Mouse (Mus musculus) forelimb bud, embryonic 11.5 days (tissue): ENCODE data around the gene Myom3.

ENCODE experiments used
- DNase-seq: peaks from one replicate; pipeline ENCODE4 v3.0.0-alpha.2; 2012; ENCODE audit warnings: low read depth, low spot score

Myom3 gene

DNA sequence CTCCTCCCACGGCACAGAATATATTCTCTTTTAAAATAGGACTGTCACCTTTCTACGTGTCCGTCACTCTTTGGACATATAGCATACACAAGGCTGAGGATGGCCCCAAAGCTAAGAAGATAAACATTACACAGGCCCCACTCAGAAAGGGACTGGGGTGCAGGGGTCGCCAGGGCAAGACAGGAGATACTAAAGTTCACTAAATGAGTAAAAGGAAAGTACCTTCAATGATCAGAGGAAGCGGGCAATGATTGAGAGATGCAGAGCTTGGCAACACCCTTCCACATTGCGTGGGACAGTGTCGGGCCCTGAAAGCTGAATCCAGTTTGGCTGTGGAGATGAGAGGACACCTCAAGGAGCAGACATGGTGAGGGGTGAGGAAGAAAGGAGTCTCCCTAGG, 55.4 kb downstream of the Myom3 start:
- DNase-seq, result no peak

DNA sequence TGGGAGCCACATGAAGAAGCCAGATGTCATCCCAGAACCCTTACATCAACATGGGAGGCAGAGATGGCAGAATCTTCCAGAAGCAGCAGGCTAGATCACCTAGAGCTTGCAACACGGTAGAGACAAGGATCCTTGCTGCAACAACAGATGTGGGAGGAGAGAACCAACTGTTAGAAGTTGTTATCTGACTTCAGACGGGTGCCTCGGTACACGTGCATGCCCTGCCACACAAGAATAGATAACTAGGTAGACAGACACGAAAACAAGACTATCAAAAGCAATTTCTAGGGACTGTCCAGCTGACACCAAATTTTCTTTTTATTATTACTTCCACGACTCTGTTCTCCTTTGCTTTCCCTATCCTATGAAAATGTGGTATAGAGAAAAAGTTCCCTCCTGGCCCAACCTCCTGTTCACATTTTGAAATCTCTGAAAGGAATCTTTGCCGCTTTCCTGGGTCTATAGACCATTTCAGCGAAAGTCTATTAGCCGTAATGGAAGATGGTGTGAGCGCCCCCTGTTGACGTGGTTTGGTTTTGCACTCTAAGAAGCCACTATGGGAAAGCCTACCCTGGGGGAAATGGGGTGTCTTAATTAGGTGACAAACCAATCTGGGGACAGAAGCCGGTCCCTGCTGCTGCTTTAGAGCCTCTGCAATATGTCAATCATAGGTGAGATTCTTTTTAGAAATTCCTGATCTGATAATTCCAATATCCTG, 57.5 kb downstream of the Myom3 start:
- DNase-seq, result peak; percentile 38

DNA sequence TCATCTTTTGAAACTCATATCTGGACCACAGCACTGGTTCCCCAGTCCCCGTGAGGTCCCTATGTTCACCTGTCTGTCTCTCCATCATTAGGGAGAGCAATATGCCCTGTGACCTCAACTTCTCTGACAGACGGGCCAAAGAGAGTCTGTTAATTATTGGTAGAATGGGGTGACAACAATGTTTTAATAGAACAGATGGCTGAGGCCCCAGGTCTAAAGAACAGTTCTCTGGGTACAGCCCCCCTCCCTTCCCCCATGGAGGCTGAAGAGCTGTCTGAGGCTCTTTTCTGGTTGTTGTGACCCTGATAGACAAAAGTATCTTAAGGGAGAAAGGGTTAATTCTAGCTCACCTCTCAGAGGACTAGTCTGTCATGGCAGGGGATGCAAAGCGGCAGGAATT, 58.9 kb downstream of the Myom3 start:
- no peak for DNase-seq

DNA sequence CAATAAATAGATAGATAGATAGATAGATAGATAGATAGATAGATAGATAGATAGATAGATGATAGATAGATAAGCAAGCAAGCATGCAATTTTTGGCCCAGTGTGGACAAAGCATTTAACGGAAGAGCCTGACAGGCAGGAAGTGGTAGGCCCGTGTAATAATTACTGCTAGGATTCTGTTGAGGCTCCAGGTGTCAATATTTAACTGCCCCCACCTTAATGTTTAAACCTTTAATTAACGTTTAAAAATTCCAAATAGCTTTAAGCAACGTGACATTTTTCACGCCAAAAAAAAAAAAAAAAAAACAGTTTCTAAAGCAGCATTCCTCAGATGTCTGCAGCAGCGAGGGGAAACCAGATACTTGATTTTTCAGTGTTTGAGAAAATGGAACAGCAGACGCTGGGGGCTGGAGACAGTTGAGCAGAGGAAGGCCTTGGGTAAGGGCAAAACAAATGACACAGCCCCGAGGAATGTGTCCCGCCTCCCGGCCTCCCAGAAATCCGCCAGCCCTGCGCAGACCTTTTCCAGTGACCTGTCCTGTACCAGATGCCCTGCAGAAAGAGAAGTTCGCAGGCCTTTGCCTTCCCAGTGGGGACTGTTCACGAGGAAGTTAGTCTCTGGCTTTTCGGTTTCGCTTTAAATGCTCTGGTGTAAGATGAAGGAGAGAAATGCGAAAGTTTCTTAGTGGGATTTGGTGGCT, 60.5 kb downstream of the Myom3 start:
- DNase-seq, result peak; percentile 21

DNA sequence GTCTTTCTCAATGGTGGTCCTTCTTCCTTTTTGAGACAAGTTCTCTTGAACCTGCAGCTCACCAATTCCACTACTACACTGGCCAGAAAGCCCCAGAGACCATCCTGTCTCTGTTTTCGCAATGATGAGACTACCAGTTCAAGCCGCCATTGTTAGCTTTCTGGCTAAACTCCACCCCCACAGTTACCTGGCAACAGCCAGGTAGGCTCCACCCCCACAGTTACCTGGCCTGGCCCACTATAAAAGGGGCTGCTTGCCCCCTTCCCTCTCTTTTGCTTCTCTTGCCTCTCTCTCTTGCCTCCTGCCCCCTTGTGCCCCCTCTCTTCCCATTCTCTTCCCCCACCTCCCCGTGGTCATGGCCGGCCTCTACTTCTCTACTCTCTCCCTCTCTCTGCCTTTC, 62.3 kb downstream of the Myom3 start:
- no peak for DNase-seq

DNA sequence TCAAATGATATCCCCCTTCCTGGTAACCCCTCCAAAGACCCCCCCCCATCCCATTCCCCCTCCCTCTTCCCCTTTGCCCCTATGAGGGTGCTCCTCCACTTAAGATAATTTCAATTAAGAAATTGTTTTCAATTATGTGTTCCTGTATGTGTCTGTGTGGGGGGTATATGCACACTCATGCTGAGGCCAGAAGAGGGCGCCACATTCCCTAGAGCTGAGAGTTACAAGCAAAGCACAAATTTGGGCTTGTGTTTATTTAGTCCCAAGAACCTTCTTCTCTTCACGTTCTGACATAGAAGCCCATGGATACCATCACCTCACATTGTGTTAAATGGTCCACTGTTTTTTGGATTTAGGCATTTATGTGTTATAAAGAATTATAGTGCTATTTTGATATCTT, 63.8 kb downstream of the Myom3 start:
- no peak for DNase-seq

DNA sequence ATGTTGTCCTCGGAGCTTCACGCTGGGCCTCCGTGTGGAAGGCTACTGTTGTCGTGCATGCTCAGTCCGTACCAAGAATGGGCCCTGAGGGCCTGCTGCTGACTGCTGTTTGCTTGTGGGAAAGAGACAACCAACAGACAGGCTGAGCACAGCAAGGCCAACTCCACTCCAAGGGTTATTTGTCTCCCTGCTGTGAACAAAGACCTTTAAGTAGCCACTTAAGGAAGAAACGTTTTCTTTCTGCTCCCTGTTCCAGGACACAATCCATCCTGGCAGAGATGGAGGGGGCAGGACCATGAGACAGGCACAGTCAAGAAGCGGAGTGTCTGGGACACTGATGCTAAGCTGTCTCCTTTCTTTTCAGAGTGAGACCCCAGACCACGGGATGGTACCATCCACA, 64.7 kb downstream of the Myom3 start:
- no peak for DNase-seq

DNA sequence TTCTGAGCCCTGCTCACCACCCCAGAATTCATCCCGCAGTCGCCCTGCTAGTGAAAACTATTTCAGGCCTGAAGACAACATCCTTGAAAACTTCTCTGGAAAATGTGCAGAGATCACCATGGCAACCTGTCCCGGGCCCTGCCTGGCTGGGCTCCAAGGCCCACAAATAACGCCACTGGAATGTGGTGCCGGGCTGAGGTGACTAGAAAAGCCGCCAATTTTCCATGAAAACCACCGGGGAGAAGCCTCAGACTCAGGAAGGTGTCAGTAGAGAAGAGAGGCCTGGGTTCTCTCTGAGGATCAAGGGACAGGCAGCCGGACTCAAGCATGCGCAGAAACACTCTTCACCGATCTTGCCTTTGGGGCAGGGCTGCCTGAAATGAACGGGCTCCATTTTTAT, 69.0 kb downstream of the Myom3 start:
- peak; percentile 72 for DNase-seq

DNA sequence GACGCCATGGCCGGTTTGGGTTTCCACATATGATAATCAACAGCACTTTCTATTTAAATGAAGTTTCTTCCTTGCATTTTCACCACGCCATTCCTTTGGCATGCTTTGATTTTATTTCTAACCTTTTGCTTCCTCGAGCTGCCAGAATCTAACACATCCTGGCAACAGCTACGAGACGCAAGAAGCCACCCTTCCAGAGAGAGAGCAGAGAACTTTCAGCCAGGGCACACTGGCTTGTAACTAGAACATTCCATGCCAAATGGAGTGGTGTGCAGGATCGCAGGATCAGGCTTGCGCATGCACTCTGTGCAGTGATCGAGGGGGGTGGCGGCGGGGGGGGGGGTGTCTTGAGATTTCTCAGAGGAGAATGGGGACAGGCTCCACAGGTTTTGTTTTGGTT, 72.6 kb downstream of the Myom3 start:
- DNase-seq, result no peak

DNA sequence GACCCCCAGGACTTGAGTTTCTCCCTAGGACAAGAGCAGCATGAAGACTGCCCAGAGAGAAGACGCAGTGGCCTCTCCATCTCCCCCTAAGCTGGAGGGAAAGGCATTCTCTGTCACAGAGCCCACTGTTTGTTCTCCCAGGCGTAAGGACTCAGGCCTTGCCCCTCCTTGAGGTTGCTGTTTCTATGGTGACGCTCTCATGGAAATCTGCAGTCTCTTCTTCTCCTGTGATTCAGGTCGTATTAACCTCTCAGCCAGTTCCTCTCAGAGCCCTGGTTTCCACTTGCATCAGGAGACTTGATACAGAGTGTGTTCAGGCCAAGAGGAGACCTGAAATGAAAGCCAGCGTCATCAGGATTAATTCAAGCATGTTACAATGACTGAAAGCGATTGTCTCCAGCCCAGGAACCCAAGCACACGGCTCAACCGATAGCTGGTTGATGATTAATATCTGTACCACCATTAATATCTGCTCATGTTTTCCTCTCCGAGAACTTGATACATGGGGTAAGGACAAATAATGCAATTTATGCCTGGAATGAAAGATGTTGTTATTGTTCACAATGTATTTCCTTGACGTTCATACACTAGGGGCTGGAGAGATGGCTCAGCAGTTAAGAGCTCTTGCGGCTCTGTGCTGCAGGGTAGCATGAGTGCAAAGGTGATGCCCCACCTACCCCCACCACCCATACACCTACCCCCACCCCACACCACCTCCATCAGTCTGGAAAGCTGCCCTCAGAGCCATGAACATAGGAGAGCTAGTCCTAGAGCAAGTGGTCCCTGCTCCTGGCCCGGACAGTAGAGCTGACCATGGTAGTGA, 74.0 kb downstream of the Myom3 start:
- DNase-seq, result no peak

DNA sequence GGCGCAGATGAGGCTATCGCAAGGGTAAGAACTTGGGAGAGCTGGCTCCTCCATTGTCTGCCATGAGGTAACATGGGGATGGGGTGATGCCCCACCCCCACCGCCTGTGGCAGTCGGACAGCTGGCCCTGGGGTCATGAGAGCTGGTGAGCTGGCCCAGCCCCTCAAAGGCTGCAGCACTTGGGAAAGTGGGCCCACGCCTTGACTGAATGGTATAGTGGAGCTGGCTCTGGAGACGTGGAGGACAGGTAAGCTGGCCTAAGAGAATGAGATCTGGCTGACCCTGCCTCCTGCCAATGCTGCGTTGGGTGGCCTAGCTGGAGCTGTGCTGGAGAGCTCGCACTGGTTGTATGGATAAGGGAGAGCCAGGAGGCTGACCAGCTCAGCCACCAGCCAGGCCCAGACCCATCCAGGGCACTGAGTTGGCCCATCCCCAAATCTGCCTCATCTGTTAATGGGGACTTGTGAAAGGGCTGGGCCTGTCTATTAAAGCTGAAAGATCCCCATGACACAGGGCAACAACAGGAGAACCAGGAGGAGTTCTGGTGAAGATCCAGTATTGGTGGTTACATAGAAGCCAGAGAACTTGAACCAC, 74.7 kb downstream of the Myom3 start:
- no peak for DNase-seq

DNA sequence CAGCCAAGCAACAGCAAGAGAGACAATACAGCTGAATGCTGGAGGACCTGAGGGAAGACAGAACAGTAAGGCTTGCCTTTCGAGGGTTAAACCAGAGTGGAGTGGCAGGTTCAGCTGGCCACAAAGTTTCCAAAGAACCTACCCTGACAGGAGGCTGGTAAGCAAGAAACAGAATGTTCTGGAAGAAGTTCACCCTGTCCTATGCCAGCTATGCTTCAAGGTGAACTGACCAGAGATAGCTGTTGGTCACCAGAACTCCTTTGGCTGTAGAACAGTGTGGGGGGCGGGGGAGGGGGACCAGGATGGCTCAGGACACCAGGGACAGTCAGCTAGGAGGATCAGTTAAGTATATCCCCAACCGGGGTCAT, 79.4 kb downstream of the Myom3 start:
- DNase-seq, result no peak

DNA sequence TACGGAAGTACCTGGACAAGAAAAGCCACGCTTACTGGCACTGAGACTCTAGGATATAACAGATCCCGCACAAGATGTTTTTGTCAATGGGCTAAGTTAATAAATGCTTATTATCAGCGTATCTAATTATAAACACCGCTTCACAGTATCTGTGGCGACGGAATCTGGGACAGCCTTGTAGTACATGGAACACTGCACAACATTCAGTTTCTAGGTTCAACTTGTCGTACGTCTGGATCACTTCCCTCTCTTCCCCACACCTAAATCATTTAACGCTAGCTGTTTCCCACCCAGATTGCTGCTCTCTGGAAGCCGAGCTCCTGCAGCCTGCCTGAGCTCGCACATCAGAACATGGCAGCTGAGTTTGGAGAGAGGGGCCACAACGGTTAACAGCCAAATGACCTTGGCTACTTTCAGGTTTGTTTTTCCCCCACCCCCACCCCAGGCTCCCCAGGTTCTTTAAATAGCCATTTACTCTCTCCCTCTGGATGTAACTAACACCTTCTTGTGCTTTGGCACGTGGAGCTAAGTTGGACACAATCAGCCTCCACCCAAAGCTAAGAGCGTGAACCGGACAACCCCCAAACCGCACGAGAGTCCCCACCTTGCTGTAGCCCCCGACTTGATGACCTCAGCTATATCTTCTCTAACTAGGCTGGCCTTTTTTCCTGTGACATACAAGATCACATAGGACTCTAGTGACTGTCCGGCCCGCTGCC, 79.9 kb downstream of the Myom3 start:
- no peak for DNase-seq

DNA sequence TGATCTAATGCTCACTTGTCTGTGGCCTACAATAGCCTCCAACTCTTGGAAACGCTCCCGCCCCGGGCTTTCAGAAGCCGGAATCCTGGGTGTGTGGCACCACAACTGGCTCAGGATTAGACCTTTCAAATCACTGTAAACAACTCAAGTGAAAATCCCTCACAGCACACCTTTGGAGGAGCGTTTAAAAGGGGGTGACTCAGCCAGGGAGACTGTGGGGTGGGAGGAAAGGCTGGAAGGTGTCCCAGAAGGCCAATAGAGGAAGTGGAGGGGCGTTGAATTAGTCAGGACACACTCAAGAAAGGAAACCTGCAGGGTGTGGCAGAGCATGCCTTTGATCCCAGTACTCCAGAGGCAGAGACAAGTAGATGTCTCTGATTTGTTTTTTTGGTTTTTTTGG, 84.9 kb downstream of the Myom3 start:
- no peak for DNase-seq

DNA sequence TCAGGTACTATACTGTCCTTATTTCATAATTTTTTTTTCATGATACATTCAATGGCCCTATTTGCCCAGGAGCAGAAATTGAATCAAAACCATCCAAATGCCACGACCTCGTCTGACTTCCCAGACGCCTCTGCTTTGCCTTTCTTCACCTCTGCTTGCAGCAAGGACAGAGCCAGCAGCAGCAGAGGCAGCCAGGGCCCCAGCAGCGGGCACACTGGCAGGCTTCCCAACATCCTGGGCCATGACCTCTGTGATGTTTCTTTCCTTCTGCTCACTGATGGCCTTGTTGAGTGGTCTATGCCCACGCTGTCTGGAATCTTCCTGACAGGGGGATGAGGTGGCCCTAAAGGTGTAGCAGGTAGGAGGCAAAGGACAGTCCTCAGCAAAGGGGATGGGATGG, 88.1 kb downstream of the Myom3 start:
- no peak for DNase-seq

DNA sequence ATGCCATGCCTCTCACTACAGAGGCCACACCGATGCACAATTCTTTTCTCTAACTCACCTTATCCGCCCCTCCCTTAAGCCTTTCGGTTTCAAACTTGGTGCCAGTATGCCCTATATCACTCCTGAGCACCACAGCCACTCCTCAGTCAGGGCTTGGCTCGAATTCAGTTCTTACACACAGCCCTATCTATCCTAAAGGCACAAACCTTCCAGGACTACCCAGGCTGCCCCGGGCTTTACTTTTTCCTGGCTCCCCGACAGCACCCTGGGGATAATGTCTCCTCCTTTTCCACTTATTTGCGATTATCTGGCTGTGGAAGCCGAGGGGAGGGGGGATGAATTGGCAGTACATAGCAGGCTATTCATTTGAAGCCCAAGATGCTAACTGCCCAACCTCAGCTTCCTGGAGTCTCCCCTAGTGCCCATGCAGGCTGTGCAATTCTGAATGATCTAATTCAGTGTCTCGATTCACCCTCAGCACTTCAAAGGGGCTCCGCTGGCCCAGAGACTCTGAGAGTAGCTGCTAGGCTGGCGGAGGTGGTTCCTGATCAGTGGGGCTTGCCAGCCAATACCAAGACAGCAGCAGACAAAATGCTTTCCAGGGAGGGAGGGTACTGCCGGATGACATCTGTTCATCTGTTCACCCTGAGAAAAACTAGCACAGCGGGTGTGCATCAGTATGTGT, 91.0 kb downstream of the Myom3 start:
- DNase-seq, result no peak

DNA sequence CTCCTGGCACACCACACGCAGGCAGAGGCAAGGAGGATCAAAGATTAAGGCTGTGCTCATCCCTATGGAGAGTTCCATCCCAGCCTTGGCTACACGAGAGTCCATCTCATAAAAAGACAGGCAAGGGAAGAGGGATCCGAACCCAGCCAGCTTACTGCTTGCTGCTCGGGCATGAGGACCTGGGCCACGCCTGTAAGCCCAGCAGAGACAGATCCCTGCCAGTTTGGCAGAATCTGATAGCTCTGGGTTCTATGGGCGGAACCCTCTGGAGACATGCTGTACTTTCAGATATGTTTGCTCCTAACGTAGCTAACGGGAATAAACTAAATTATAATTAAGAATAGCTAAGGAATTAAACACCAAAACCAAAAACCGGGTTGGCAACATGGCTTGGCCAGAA, 92.4 kb downstream of the Myom3 start:
- no peak for DNase-seq

DNA sequence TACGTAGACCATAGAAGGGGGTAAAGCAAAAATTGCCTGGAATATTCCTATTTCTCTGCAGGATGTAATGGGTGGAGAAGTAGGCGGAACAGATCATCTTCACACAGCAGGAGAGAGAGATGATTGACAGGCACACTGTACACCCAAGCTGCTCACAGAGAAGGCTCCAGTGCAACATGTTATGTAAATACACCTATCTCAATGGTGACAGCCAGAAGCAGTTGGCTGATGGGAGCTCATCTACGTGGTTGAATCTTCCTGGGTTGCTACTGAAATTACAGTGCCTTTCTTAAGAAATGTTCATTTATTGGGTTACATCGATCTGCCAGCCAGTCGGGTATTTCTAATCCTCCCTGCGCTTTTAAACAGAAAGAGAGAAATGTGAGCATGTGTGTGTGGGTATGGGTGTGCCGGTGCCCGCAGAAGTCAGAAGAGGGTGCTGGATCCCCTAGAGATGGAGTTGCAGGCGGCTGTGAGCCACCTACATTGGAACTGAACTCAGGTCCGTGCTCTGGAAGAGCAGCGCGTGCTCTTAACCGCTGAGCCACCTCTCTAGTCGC, 94.6 kb downstream of the Myom3 start:
- no peak for DNase-seq

DNA sequence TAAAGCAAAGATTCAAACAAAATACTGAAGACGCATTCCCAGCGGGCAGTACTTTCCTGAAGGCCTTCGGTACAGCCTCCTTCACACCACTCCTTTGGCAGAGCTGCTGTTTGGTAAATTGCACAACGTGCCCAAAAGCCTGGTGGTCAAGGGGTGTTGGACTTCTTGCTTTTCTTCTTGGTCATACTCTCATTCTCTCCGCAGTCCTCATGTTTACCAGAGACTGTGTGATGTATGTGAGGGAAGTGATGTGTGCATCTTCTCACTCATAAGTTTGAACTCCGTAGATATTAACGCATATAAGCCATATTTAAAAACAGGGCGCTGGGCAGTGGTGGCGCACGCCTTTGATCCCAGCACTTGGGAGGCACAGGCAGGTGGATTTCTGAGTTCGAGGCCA, 95.1 kb downstream of the Myom3 start:
- no peak for DNase-seq

DNA sequence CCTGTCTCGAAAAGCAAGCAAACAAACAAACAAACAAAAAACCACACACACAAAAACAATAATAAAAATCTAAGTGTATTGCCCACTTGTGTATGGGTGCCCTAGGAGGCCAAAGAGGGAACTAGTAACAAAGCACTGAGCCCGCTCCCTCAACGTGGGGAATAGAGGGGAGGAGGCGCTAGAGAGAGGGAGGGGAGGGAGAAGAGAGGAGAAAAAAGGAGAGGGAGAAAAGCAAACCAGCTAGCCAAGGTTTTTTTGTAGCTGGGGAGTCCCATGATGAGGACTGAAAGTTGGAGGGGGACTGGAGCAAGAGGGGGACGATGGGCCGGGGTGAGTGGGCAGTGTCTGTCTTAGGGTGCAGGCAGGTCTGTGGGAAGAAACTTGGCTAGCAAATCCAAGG, 95.6 kb downstream of the Myom3 start:
- DNase-seq, result peak; percentile 60
